Mouse (Mus musculus): ENCODE measurements around the gene Rgs8. TPM values are rescaled to one million over a fixed set of nuclear protein-coding genes. Genes with fewer than 3 reads are reported as not detected.

Gene Rgs8
- total and polyA plus RNA-seq, 2 experiments from 2014 or later: 14.1 to 23.9 TPM

DNA sequence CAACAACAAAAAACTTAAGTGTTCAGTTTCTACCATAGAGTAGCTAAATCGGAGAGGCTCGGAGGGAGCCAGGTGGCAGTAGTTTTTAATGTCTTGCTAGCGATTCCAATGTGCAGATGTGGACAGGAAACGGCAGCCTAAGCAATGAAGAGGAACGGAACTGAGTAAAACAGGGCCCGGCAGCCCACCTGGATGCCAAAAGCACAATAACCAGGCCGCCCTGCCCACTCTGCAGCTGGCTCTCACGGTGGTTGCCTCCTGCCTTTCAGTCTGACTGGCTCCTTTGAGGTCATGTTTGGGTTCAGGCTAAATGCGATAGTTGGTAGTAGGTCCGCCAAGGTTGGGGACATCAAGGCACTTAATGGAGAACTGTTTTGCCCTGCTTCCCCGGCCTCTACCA lies 43.3 kb downstream of the Rgs8 start:
- no peak overlapping the region for H3K4me2 ChIP-seq (ENCODE audit: low read depth, low read length)
- ATAC-seq: no peak
- no peak overlapping the region for H3K4me3 ChIP-seq (ENCODE audit: low read length)
- H3K36me3 ChIP-seq (ENCODE audit: insufficient read depth, low read length): no peaks in the 10 kb centered on the region; the same call in 1 of the 2 replicates
- no peak overlapping the region for H3K27ac ChIP-seq
- H3K4me1 ChIP-seq (ENCODE audit: insufficient read depth, low read length): no peaks in the 10 kb centered on the region
- no peak for DNase-seq (ENCODE audit: low spot score)
- 94% methylated on average over 11 of the region's 11 CpGs for WGBS
- H3K27me3 ChIP-seq (ENCODE audit: insufficient read depth, low read length): no peaks in the 10 kb centered on the region
- H3K9ac ChIP-seq (replicated peaks; ENCODE audit: low read length): no peak overlapping the region
- H3K9me3 ChIP-seq (ENCODE audit: low read length): no peaks in the 10 kb centered on the region
- TF ChIP-seq CTCF (IDR thresholded peaks at IDR 0.05; ENCODE audit: low read depth): no peak

GRCm38 (mm10) chr1:153696541-153696940 lies 43.7 kb downstream of the Rgs8 start:
- 95% methylated on average over 4 of the region's 4 CpGs for WGBS
- no peak overlapping the region for H3K4me2 ChIP-seq (ENCODE audit: low read depth, low read length)
- no peak overlapping the region for H3K27ac ChIP-seq
- H3K4me3 ChIP-seq (ENCODE audit: low read length): no peak overlapping the region
- no peaks in the 10 kb centered on the region for H3K36me3 ChIP-seq (ENCODE audit: insufficient read depth, low read length)
- ATAC-seq (no peak), DNase-seq (ENCODE audit: low spot score) (no peak)
- TF ChIP-seq CTCF (IDR thresholded peaks at IDR 0.05; ENCODE audit: low read depth): no peak
- H3K9ac ChIP-seq (replicated peaks; ENCODE audit: low read length): no peak overlapping the region
- no peaks in the 10 kb centered on the region for H3K9me3 ChIP-seq (ENCODE audit: low read length)
- no peaks in the 10 kb centered on the region for H3K27me3 ChIP-seq (ENCODE audit: insufficient read depth, low read length)
- H3K4me1 ChIP-seq (ENCODE audit: insufficient read depth, low read length): no peaks in the 10 kb centered on the region

GRCm38 (mm10) chr1:153697581-153698251 lies 44.9 kb downstream of the Rgs8 start:
- Histone ChIP-seq H3K27ac (no peak overlapping the region), H3K36me3 (ENCODE audit: insufficient read depth, low read length) (no peaks in the 10 kb centered on the region), H3K9me3 (ENCODE audit: low read length) (no peaks in the 10 kb centered on the region), H3K9ac (replicated peaks; ENCODE audit: low read length) (no peak overlapping the region), H3K4me1 (ENCODE audit: insufficient read depth, low read length) (peaks cover under 1% of the 10 kb centered on the region), H3K4me3 (ENCODE audit: low read length) (no peak overlapping the region), H3K27me3 (ENCODE audit: insufficient read depth, low read length) (no peaks in the 10 kb centered on the region), H3K4me2 (ENCODE audit: low read depth, low read length) (no peak overlapping the region)
- ATAC-seq: no peak
- TF ChIP-seq CTCF (IDR thresholded peaks at IDR 0.05; ENCODE audit: low read depth): no peak
- WGBS: 52% methylated on average over 16 of the region's 16 CpGs
- no peak for DNase-seq (ENCODE audit: low spot score)

GRCm38 (mm10) chr1:153698311-153699084 lies 45.7 kb downstream of the Rgs8 start:
- TF ChIP-seq CTCF (IDR thresholded peaks at IDR 0.05; ENCODE audit: low read depth): no peak
- no peak for DNase-seq (ENCODE audit: low spot score)
- Histone ChIP-seq H3K27ac (no peak overlapping the region), H3K27me3 (ENCODE audit: insufficient read depth, low read length) (no peaks in the 10 kb centered on the region), H3K4me2 (ENCODE audit: low read depth, low read length) (no peak overlapping the region), H3K9ac (replicated peaks; ENCODE audit: low read length) (no peak overlapping the region), H3K9me3 (ENCODE audit: low read length) (no peaks in the 10 kb centered on the region), H3K4me3 (ENCODE audit: low read length) (no peak overlapping the region), H3K36me3 (ENCODE audit: insufficient read depth, low read length) (no peaks in the 10 kb centered on the region), H3K4me1 (ENCODE audit: insufficient read depth, low read length) (peaks cover 8% of the 10 kb centered on the region)
- 59% methylated on average over 7 of the region's 7 CpGs for WGBS
- no peak for ATAC-seq

GRCm38 (mm10) chr1:153700448-153701063 lies 47.7 kb downstream of the Rgs8 start:
- DNase-seq (ENCODE audit: low spot score) (no peak), ATAC-seq (no peak)
- Histone ChIP-seq H3K9me3 (ENCODE audit: low read length) (no peaks in the 10 kb centered on the region), H3K4me3 (ENCODE audit: low read length) (no peak overlapping the region), H3K27me3 (ENCODE audit: insufficient read depth, low read length) (no peaks in the 10 kb centered on the region), H3K4me2 (ENCODE audit: low read depth, low read length) (no peak overlapping the region), H3K36me3 (ENCODE audit: insufficient read depth, low read length) (no peaks in the 10 kb centered on the region), H3K27ac (no peak overlapping the region), H3K4me1 (ENCODE audit: insufficient read depth, low read length) (peaks cover 12% of the 10 kb centered on the region), H3K9ac (replicated peaks; ENCODE audit: low read length) (no peak overlapping the region)
- no peak for TF ChIP-seq CTCF (IDR thresholded peaks at IDR 0.05; ENCODE audit: low read depth)
- 83% methylated on average over 11 of the region's 11 CpGs for WGBS

GRCm38 (mm10) chr1:153701461-153701860 lies 48.6 kb downstream of the Rgs8 start:
- Histone ChIP-seq H3K27ac (no peak overlapping the region), H3K9ac (replicated peaks; ENCODE audit: low read length) (no peak overlapping the region), H3K36me3 (ENCODE audit: insufficient read depth, low read length) (no peaks in the 10 kb centered on the region), H3K9me3 (ENCODE audit: low read length) (no peaks in the 10 kb centered on the region), H3K4me2 (ENCODE audit: low read depth, low read length) (no peak overlapping the region), H3K27me3 (ENCODE audit: insufficient read depth, low read length) (no peaks in the 10 kb centered on the region), H3K4me1 (ENCODE audit: insufficient read depth, low read length) (peaks cover 12% of the 10 kb centered on the region), H3K4me3 (ENCODE audit: low read length) (no peak overlapping the region)
- ATAC-seq: no peak
- TF ChIP-seq CTCF (IDR thresholded peaks at IDR 0.05; ENCODE audit: low read depth): no peak
- DNase-seq (ENCODE audit: low spot score): no peak
- 91% methylated on average over 1 of the region's 1 CpGs for WGBS

All from hindbrain, postnatal 0 days (tissue).